In the genomic region with DNA sequence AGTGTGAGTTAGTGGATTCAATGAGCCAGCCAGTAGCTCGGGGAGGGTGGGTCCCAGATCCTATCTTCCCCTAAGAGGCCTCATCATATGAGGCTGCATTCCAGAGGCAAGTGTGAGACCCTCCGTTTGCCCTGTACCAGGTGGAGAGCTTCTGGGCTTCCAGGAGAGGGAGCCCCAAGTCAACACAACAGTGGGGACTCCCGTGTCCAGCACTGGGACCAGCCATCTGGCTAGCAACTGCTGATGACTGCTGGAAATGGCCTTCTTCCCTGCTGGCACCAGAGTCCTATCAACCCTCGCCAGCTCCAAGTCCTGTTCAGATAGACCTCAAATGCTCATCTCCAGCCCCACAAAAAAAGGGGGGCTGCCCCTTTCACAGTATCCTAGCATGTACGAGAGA, we compare ENCODE assay signal across 8 mouse cellular contexts. TPM values are rescaled to one million over a fixed set of nuclear protein-coding genes. Genes with fewer than 3 reads are reported as not detected.
DNase-seq lines count a peak whose midpoint lies in the region; ATAC-seq and TF ChIP-seq lines count a peak whose summit lies in the region.

No protein-coding gene starts in this region.

- no peak for TF ChIP-seq POLR2A in MEL (IDR thresholded peaks at IDR 0.05; ENCODE audit: control insufficient read depth in 1 of 2, insufficient read depth in 1 of 2, low read depth in 1 of 2, low read length in 2 of 2, poor library complexity in 1 of 2)

- H3K4me2 ChIP-seq in embryonic facial prominence, embryonic 14.5 days (ENCODE audit: low read depth, low read length) = no peak overlapping the region

- DNase-seq in embryo, embryonic 10 days (ENCODE audit: low spot score) = peak; percentile 49
- no peak for DNase-seq in embryo, embryonic 9.5 days (ENCODE audit: extremely low spot score)
- peak; percentile 34 to 39 for DNase-seq in left cerebral cortex, adult 18-20 months (ENCODE audit: low spot score in 2 of 2)
- DNase-seq in left cerebral cortex, adult 8-10 months (ENCODE audit: low spot score in 2 of 2) = no peak
- peak; percentile 6 for DNase-seq in MEL (ENCODE audit: low read depth, low spot score)
- peak; percentile 31 for DNase-seq in embryonic facial prominence, embryonic 14.5 days (ENCODE audit: low spot score)
- DNase-seq in urinary bladder, postnatal 4 days (ENCODE audit: low spot score in 2 of 2) = no peak

- H3K27me3 ChIP-seq in MEL (ENCODE audit: control insufficient read depth in 1 of 2, insufficient read depth in 2 of 2, low read length in 2 of 2) = peaks cover 0 to 4% of the 10 kb centered on the region in 2 experiments; a peak in 1 of 4 replicates
- H3K27me3 ChIP-seq in embryonic facial prominence, embryonic 14.5 days (replicated peaks; ENCODE audit: control insufficient read depth, insufficient read depth, low read length) = peaks cover 3% of the 10 kb centered on the region; the same call in 1 of the 2 replicates

- H3K4me1 ChIP-seq in MEL (ENCODE audit: control insufficient read depth in 1 of 2, insufficient read depth in 2 of 2, low read length in 2 of 2) = peaks cover 0 to 12% of the 10 kb centered on the region in 2 experiments; a peak in 2 of 4 replicates
- H3K4me1 ChIP-seq in embryonic facial prominence, embryonic 14.5 days (ENCODE audit: control insufficient read depth, insufficient read depth, low read length) = no peaks in the 10 kb centered on the region

- peak; percentile 50; the same call in 1 of the 2 replicates for ATAC-seq in embryonic facial prominence, embryonic 14.5 days (ENCODE audit: low read depth)
- no peak for ATAC-seq in CD4-positive, CD25-positive, alpha-beta regulatory T cell, adult 4 months

- no peaks in the 10 kb centered on the region for H3K79me2 ChIP-seq in MEL (ENCODE audit: control insufficient read depth, insufficient read depth, low read length, poor library complexity)

- peak; percentile 5; the same call in 1 of the 2 replicates for TF ChIP-seq RAD21 in MEL (IDR thresholded peaks at IDR 0.05; ENCODE audit: low read depth, low read length)

- TF ChIP-seq CTCF in MEL (IDR thresholded peaks at IDR 0.05 in 2 of 3, conservative IDR thresholded peaks at IDR 0.05 in 1 of 3; ENCODE audit: control insufficient read depth in 1 of 3, insufficient read depth in 1 of 3, low read depth in 2 of 3, low read length in 3 of 3, poor library complexity in 1 of 3, severe bottlenecking in 1 of 3) = peak in 2 of 3 experiments; percentile 24 to 28; a peak in 4 of 6 replicates

- H3K9me3 ChIP-seq in MEL (replicated peaks; ENCODE audit: insufficient read depth, low read length) = no peaks in the 10 kb centered on the region
- no peaks in the 10 kb centered on the region for H3K9me3 ChIP-seq in embryonic facial prominence, embryonic 14.5 days (ENCODE audit: control insufficient read depth, low read length)

- TF ChIP-seq EP300 in MEL (IDR thresholded peaks at IDR 0.05; ENCODE audit: low read depth in 1 of 2, low read length in 2 of 2) = no peak

- no peak overlapping the region for H3K4me3 ChIP-seq in MEL (ENCODE audit: control insufficient read depth in 1 of 2, insufficient read depth in 1 of 2, low read depth in 2 of 2, low read length in 2 of 2)
- H3K4me3 ChIP-seq in embryonic facial prominence, embryonic 14.5 days (ENCODE audit: low read depth, low read length) = no peak overlapping the region

- no peak overlapping the region for H3K27ac ChIP-seq in MEL (ENCODE audit: control insufficient read depth, low read depth, low read length)
- no peak overlapping the region for H3K27ac ChIP-seq in embryonic facial prominence, embryonic 14.5 days (replicated peaks; ENCODE audit: low read depth, low read length)

- WGBS in embryonic facial prominence, embryonic 14.5 days = 45% methylated on average over 5 of the region's 5 CpGs

- H3K9ac ChIP-seq in MEL (ENCODE audit: control insufficient read depth, low read depth, low read length, poor library complexity, severe bottlenecking) = no peak overlapping the region
- no peak overlapping the region for H3K9ac ChIP-seq in embryonic facial prominence, embryonic 14.5 days (ENCODE audit: low read depth, low read length)

- H3K36me3 ChIP-seq in MEL (ENCODE audit: control insufficient read depth in 1 of 2, insufficient read depth in 2 of 2, low read length in 2 of 2) = no peaks in the 10 kb centered on the region
- no peaks in the 10 kb centered on the region for H3K36me3 ChIP-seq in embryonic facial prominence, embryonic 14.5 days (ENCODE audit: control insufficient read depth, insufficient read depth, low read length)

TF ChIP-seq in MEL, 35 proteins besides CTCF, POLR2A, EP300 and RAD21:
- TF ChIP-seq KAT2A (conservative IDR thresholded peaks at IDR 0.05; ENCODE audit: low read depth, low read length) = no peak
- TF ChIP-seq TAL1 (IDR thresholded peaks at IDR 0.05; ENCODE audit: low read length) = no peak
- no peak for TF ChIP-seq USF2 (IDR thresholded peaks at IDR 0.05; ENCODE audit: borderline replicate concordance in 1 of 2, insufficient read depth in 1 of 2, low read depth in 1 of 2, low read length in 2 of 2)
- TF ChIP-seq ZC3H11A (IDR thresholded peaks at IDR 0.05; ENCODE audit: low read depth, low read length) = no peak
- no peak for TF ChIP-seq CHD1 (IDR thresholded peaks at IDR 0.05; ENCODE audit: low read depth, low read length)
- no peak for TF ChIP-seq ELF1 (IDR thresholded peaks at IDR 0.05; ENCODE audit: low read depth, low read length)
- TF ChIP-seq MYB (IDR thresholded peaks at IDR 0.05; ENCODE audit: low read depth, low read length) = no peak
- TF ChIP-seq ETS1 (IDR thresholded peaks at IDR 0.05; ENCODE audit: low read depth, low read length) = no peak
- TF ChIP-seq SMC3 (IDR thresholded peaks at IDR 0.05; ENCODE audit: low read depth, low read length) = no peak
- no peak for TF ChIP-seq MAX (IDR thresholded peaks at IDR 0.05; ENCODE audit: low read length)
- TF ChIP-seq SIN3A (IDR thresholded peaks at IDR 0.05; ENCODE audit: low read length) = no peak
- TF ChIP-seq MXI1 (IDR thresholded peaks at IDR 0.05; ENCODE audit: low read depth, low read length) = no peak
- no peak for TF ChIP-seq ZMIZ1 (IDR thresholded peaks at IDR 0.05; ENCODE audit: low read depth, low read length)
- TF ChIP-seq POLR2AphosphoS2 (IDR thresholded peaks at IDR 0.05; ENCODE audit: low read length) = no peak
- no peak for TF ChIP-seq NRF1 (IDR thresholded peaks at IDR 0.05; ENCODE audit: insufficient read depth, low read depth, low read length, poor library complexity, severe bottlenecking)
- TF ChIP-seq GATA1 (IDR thresholded peaks at IDR 0.05; ENCODE audit: low read depth, low read length) = no peak
- TF ChIP-seq HCFC1 (IDR thresholded peaks at IDR 0.05; ENCODE audit: low read depth, low read length) = no peak
- no peak for TF ChIP-seq MYC (IDR thresholded peaks at IDR 0.05; ENCODE audit: low read depth, low read length)

RNA-seq across cellular contexts. Expression of a gene that starts 10.9 kb away (rescaled TPM):
- 10 to 100 TPM; 36.5 to 41.2 TPM for total RNA-seq in left cerebral cortex, adult 18-20 months (2021)
- total RNA-seq in left cerebral cortex, adult 8-10 months (2022) = 10 to 100 TPM; 37.9 to 43.7 (median 41.7) TPM
- total RNA-seq in MEL (2012; rRNA removed) = 0.03 and 0.12 TPM in 2 replicates
- polyA plus RNA-seq in MEL (2012; ENCODE audit: insufficient read depth in 1 of 2, insufficient read length in 2 of 2, low read depth in 1 of 2, low replicate concordance in 2 of 2, missing spikeins in 1 of 2) = not detected
- polyA plus RNA-seq in embryonic facial prominence, embryonic 14.5 days (2014; fragmentation: Nextera tagmentation; extraction: Ambion mirVana) = 3.6 and 5.8 TPM in 2 replicates
- not detected for polyA plus RNA-seq in CD4-positive, CD25-positive, alpha-beta regulatory T cell, adult 4 months (2017; shearing (Covaris generic))

RNA-seq across cellular contexts. Expression of a gene that starts 46.1 kb away (rescaled TPM):
- total RNA-seq in left cerebral cortex, adult 18-20 months (2021) = 1 to 10 TPM in 1 of 2 experiments, under 1 TPM in 1; 0.82 to 1.1 TPM
- 1 to 10 TPM; 1.1 to 3.2 (median 1.2) TPM for total RNA-seq in left cerebral cortex, adult 8-10 months (2022)
- 0.13 and 0.23 TPM in 2 replicates for total RNA-seq in MEL (2012; rRNA removed)
- polyA plus RNA-seq in MEL (2012; ENCODE audit: insufficient read depth in 1 of 2, insufficient read length in 2 of 2, low read depth in 1 of 2, low replicate concordance in 2 of 2, missing spikeins in 1 of 2) = under 1 TPM in 1 of 2 experiments, not detected in 1; 0.40 TPM
- 2.5 and 3.7 TPM in 2 replicates for polyA plus RNA-seq in embryonic facial prominence, embryonic 14.5 days (2014; fragmentation: Nextera tagmentation; extraction: Ambion mirVana)
- under 1 TPM; 0.36 to 0.38 TPM for polyA plus RNA-seq in CD4-positive, CD25-positive, alpha-beta regulatory T cell, adult 4 months (2017; shearing (Covaris generic))

Comparison
In these comparisons a context has a peak if more than half of its experiments do, and no peak if none do; other contexts are left out.
1. DNase-seq: peak in embryo, embryonic 10 days (single experiment), left cerebral cortex, adult 18-20 months (2 of 2), MEL (single experiment) and embryonic facial prominence, embryonic 14.5 days (single experiment); none in embryo, embryonic 9.5 days (single experiment), left cerebral cortex, adult 8-10 months (0 of 2) and urinary bladder, postnatal 4 days (0 of 2).
2. RNA of a gene that starts 10.9 kb away (total RNA-seq): 37.9 to 43.7 TPM in left cerebral cortex, adult 8-10 months and 36.5 to 41.2 TPM in left cerebral cortex, adult 18-20 months; 0.03 to 0.12 TPM in MEL; every median in the first group is over 10 times any median in the second.